Mouse (Mus musculus): ENCODE measurements at regions not wholly inside any gene's neighbourhood (a gene's known extent, or its start where the extent isn't known, plus 50 kb on each side); places are given as distances from the start of the nearest gene placed in this dataset.

GRCm38 (mm10) chr4:142825786-142826185 lies 387.0 kb downstream of the Prdm2 start:
- H3K4me1 ChIP-seq (replicated peaks), result peaks cover 25% of the 10 kb centered on the region
- H3K36me3 ChIP-seq, result no peaks in the 10 kb centered on the region
- H3K4me2 ChIP-seq, result peak overlapping the region; percentile 38
- 48% methylated on average over 5 of the region's 5 CpGs for WGBS
- H3K27me3 ChIP-seq, result no peaks in the 10 kb centered on the region
- no peak overlapping the region for H3K9ac ChIP-seq (replicated peaks)
- H3K27ac ChIP-seq, result 0 out of 2 replicates have a peak overlapping the region, but pooled peaks have one; percentile 25
- no peak for ATAC-seq (ENCODE audit: insufficient number of reproducible peaks, insufficient read depth, low FRiP score, low TSS enrichment, low read depth)
- peaks cover 7% of the 10 kb centered on the region; the same call in 1 of the 2 replicates for H3K9me3 ChIP-seq
- H3K4me3 ChIP-seq (replicated peaks), result no peak overlapping the region

DNA sequence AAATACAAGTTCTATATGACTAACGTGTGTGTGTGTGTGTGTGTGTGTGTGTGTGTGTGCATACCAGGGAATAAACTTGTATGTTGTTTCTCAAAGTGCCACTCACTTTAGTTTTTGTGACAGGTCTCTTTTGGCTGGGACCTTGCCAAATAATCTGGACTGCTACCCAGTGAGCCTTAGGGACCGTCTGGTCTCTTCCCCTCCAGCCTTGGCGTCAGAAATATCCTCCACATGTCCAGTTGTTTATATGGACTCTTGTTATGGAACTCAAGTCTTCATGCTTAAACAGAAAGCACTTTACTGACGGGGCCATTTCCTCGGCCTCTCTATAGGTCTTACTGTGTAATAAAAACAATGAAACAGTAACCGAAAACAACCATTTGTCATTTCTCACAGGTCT lies 394.4 kb downstream of the Prdm2 start:
- H3K27ac ChIP-seq, result no peak overlapping the region
- no peaks in the 10 kb centered on the region for H3K36me3 ChIP-seq
- no peaks in the 10 kb centered on the region for H3K27me3 ChIP-seq
- no peaks in the 10 kb centered on the region for H3K4me1 ChIP-seq (replicated peaks)
- 71% methylated on average over 6 of the region's 6 CpGs for WGBS
- no peak overlapping the region for H3K4me3 ChIP-seq (replicated peaks)
- peaks cover 5% of the 10 kb centered on the region; the same call in 1 of the 2 replicates for H3K9me3 ChIP-seq
- ATAC-seq (ENCODE audit: insufficient number of reproducible peaks, insufficient read depth, low FRiP score, low TSS enrichment, low read depth), result no peak
- no peak overlapping the region for H3K9ac ChIP-seq (replicated peaks)
- no peak overlapping the region for H3K4me2 ChIP-seq

DNA sequence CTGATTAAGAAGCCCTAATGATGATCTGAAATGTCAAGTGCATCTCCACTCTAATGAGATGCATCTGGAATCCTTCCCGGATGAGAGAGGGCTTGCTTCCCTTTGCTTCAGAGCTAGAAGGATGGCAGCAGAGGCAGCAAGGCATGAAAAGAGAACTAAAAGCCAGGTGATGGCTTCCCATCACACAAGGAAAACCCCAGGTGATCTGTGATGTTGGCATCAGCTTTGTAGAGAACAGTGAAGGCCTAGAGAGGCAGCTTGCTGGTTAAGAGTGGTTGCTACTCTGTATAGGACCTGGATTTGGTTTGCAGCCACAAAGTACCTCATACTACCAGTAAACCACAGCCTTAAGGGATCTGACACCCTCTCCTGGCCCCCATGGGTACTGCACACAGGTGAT lies 395.8 kb downstream of the Prdm2 start:
- Histone ChIP-seq H3K27me3 (no peaks in the 10 kb centered on the region), H3K27ac (no peak overlapping the region), H3K4me1 (replicated peaks) (no peaks in the 10 kb centered on the region), H3K36me3 (no peaks in the 10 kb centered on the region), H3K9ac (replicated peaks) (no peak overlapping the region), H3K9me3 (peaks cover 5% of the 10 kb centered on the region; the same call in 1 of the 2 replicates), H3K4me3 (replicated peaks) (no peak overlapping the region), H3K4me2 (no peak overlapping the region)
- 75% methylated on average over 1 of the region's 1 CpGs for WGBS
- no peak for ATAC-seq (ENCODE audit: insufficient number of reproducible peaks, insufficient read depth, low FRiP score, low TSS enrichment, low read depth)

GRCm38 (mm10) chr4:142803819-142804218 lies 409.0 kb downstream of the Prdm2 start:
- no peak overlapping the region for H3K4me2 ChIP-seq
- H3K36me3 ChIP-seq, result no peaks in the 10 kb centered on the region
- ATAC-seq (ENCODE audit: insufficient number of reproducible peaks, insufficient read depth, low FRiP score, low TSS enrichment, low read depth), result no peak
- H3K27me3 ChIP-seq, result no peaks in the 10 kb centered on the region
- WGBS, result 89% methylated on average over 2 of the region's 2 CpGs
- H3K4me3 ChIP-seq (replicated peaks), result no peak overlapping the region
- no peak overlapping the region for H3K9ac ChIP-seq (replicated peaks)
- no peak overlapping the region for H3K27ac ChIP-seq
- H3K4me1 ChIP-seq (replicated peaks), result peaks cover 4% of the 10 kb centered on the region
- no peaks in the 10 kb centered on the region for H3K9me3 ChIP-seq

- ATAC-seq (ENCODE audit: insufficient number of reproducible peaks, insufficient read depth, low FRiP score, low TSS enrichment, low read depth), result no peak
- H3K4me3 ChIP-seq (replicated peaks), result no peak overlapping the region
- 21% methylated on average over 5 of the region's 5 CpGs for WGBS
- H3K36me3 ChIP-seq, result no peaks in the 10 kb centered on the region
- no peaks in the 10 kb centered on the region for H3K27me3 ChIP-seq
- no peak overlapping the region for H3K9ac ChIP-seq (replicated peaks)
- H3K4me1 ChIP-seq (replicated peaks), result peaks cover 4% of the 10 kb centered on the region
- H3K4me2 ChIP-seq, result no peak overlapping the region
- H3K27ac ChIP-seq, result no peak overlapping the region
- H3K9me3 ChIP-seq, result no peaks in the 10 kb centered on the region
These were observed 413.5 kb downstream of the Prdm2 start for GRCm38 (mm10) chr4:142799291-142799690.

GRCm38 (mm10) chr4:142798834-142799233 lies 414.0 kb downstream of the Prdm2 start:
- no peaks in the 10 kb centered on the region for H3K36me3 ChIP-seq
- WGBS, result 61% methylated on average over 6 of the region's 6 CpGs
- H3K4me1 ChIP-seq (replicated peaks), result peaks cover 4% of the 10 kb centered on the region
- H3K27me3 ChIP-seq, result no peaks in the 10 kb centered on the region
- H3K4me2 ChIP-seq, result no peak overlapping the region
- no peak for ATAC-seq (ENCODE audit: insufficient number of reproducible peaks, insufficient read depth, low FRiP score, low TSS enrichment, low read depth)
- H3K4me3 ChIP-seq (replicated peaks), result no peak overlapping the region
- H3K27ac ChIP-seq, result no peak overlapping the region
- H3K9me3 ChIP-seq, result no peaks in the 10 kb centered on the region
- H3K9ac ChIP-seq (replicated peaks), result no peak overlapping the region

GRCm38 (mm10) chr4:142792606-142792970 lies 420.2 kb downstream of the Prdm2 start:
- Histone ChIP-seq H3K4me2 (no peak overlapping the region), H3K36me3 (no peaks in the 10 kb centered on the region), H3K4me1 (replicated peaks) (no peaks in the 10 kb centered on the region), H3K9ac (replicated peaks) (no peak overlapping the region), H3K27me3 (no peaks in the 10 kb centered on the region), H3K4me3 (replicated peaks) (no peak overlapping the region), H3K27ac (no peak overlapping the region), H3K9me3 (no peaks in the 10 kb centered on the region)
- ATAC-seq (ENCODE audit: insufficient number of reproducible peaks, insufficient read depth, low FRiP score, low TSS enrichment, low read depth), result no peak
- WGBS, result 38% methylated on average over 2 of the region's 2 CpGs

GRCm38 (mm10) chr4:142791823-142792605 lies 420.8 kb downstream of the Prdm2 start:
- Histone ChIP-seq H3K9me3 (no peaks in the 10 kb centered on the region), H3K4me3 (replicated peaks) (no peak overlapping the region), H3K4me2 (no peak overlapping the region), H3K4me1 (replicated peaks) (no peaks in the 10 kb centered on the region), H3K36me3 (no peaks in the 10 kb centered on the region), H3K27me3 (no peaks in the 10 kb centered on the region), H3K9ac (replicated peaks) (no peak overlapping the region), H3K27ac (no peak overlapping the region)
- no peak for ATAC-seq (ENCODE audit: insufficient number of reproducible peaks, insufficient read depth, low FRiP score, low TSS enrichment, low read depth)
- 88% methylated on average over 3 of the region's 3 CpGs for WGBS

- Histone ChIP-seq H3K36me3 (no peaks in the 10 kb centered on the region), H3K27ac (no peak overlapping the region), H3K4me3 (replicated peaks) (no peak overlapping the region), H3K9ac (replicated peaks) (no peak overlapping the region), H3K27me3 (no peaks in the 10 kb centered on the region), H3K9me3 (no peaks in the 10 kb centered on the region), H3K4me2 (no peak overlapping the region), H3K4me1 (replicated peaks) (no peaks in the 10 kb centered on the region)
- ATAC-seq (ENCODE audit: insufficient number of reproducible peaks, insufficient read depth, low FRiP score, low TSS enrichment, low read depth), result no peak
- WGBS, result 89% methylated on average over 7 of the region's 7 CpGs
These were observed 423.7 kb downstream of the Prdm2 start for GRCm38 (mm10) chr4:142789048-142789447.

DNA sequence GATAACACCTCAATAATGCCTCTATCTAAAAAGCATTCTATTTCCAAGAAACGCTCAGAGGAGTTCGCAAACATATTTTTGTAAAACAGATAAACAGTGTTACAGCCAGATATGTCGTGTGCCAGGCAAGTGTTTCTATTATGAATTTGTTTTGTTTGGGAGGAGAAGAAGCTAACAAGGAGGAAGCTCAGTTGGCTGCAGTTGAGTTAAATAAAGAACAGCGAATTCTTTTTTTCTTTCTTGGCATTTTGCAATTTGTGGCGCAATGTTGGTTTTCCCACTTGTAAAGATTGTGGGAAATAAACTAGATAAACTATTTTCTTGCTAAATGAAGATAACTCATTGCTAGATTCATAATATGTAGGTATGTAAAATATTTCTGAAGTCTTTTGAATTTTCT lies 427.4 kb downstream of the Prdm2 start:
- H3K4me2 ChIP-seq, result no peak overlapping the region
- no peaks in the 10 kb centered on the region for H3K4me1 ChIP-seq (replicated peaks)
- 95% methylated on average over 5 of the region's 5 CpGs for WGBS
- H3K9me3 ChIP-seq, result no peaks in the 10 kb centered on the region
- ATAC-seq (ENCODE audit: insufficient number of reproducible peaks, insufficient read depth, low FRiP score, low TSS enrichment, low read depth), result no peak
- no peaks in the 10 kb centered on the region for H3K36me3 ChIP-seq
- H3K27ac ChIP-seq, result no peak overlapping the region
- H3K9ac ChIP-seq (replicated peaks), result no peak overlapping the region
- H3K4me3 ChIP-seq (replicated peaks), result no peak overlapping the region
- no peaks in the 10 kb centered on the region for H3K27me3 ChIP-seq

DNA sequence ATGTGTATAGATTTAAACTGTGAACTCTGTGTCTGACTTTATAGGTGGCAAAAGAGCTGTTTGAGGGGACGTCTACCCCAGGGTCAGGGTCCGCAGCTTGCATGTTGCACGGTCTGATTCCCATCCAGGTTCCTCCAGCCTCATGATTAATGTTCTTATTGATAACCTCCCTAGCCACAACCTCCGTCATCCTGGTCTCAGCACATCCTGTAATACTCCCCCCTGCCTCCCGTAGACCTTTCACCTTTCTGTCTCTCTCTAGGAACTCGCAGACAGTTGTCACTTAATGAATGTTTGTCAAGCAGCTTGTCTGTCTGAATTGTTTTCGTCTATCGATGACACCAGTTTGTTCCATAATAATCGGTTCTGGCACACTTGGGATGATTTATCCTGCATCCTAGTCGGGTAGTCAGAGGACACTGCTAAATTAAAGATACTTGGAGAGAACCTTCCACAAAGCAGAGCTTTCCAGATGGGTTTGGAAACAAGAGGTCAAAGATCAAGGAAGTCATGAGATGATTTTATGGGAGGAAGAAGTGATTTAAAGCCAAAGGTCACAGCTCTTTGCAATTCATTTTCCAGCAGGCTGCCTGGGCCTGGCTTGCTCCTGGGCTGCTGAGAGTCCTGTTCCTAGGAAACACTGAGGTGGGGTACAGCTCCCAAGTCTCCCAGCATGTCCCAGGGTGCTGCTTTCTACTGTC lies 435.9 kb downstream of the Prdm2 start:
- Histone ChIP-seq H3K27me3 (peaks cover 14% of the 10 kb centered on the region; the same call in 1 of the 2 replicates), H3K27ac (no peak overlapping the region), H3K9me3 (no peaks in the 10 kb centered on the region), H3K4me1 (replicated peaks) (peaks cover 19% of the 10 kb centered on the region), H3K36me3 (no peaks in the 10 kb centered on the region), H3K4me3 (replicated peaks) (no peak overlapping the region), H3K9ac (replicated peaks) (no peak overlapping the region), H3K4me2 (no peak overlapping the region)
- 9% methylated on average over 10 of the region's 10 CpGs for WGBS
- no peak for ATAC-seq (ENCODE audit: insufficient number of reproducible peaks, insufficient read depth, low FRiP score, low TSS enrichment, low read depth)

Data from limb, embryonic 12.5 days (tissue).